Mouse (Mus musculus) cerebellum, adult 2 months (tissue): ENCODE data around the gene Mpc1.

Experiments used
- CTCF ChIP-seq: fragments of 200-500 bp; IDR thresholded peaks from 2 replicates; pipeline ENCODE4 v1.5.1; 2011; ENCODE audit warnings: low read depth, mild to moderate bottlenecking, control low read depth, low read length, moderate library complexity, borderline replicate concordance; ENCODE audit not compliant: insufficient read depth
- POLR2A ChIP-seq: fragments of 200-500 bp; IDR thresholded peaks from 2 replicates; pipeline ENCODE4 v1.6.1; 2011; ENCODE audit warnings: low read length, control low read depth, borderline replicate concordance; ENCODE audit not compliant: insufficient read depth

- no peak for TF ChIP-seq CTCF
- no peak for TF ChIP-seq POLR2A
Measured at GRCm38 (mm10) chr17:8341360-8341963, 58.8 kb downstream of the Mpc1 start.
